In the genomic region with DNA sequence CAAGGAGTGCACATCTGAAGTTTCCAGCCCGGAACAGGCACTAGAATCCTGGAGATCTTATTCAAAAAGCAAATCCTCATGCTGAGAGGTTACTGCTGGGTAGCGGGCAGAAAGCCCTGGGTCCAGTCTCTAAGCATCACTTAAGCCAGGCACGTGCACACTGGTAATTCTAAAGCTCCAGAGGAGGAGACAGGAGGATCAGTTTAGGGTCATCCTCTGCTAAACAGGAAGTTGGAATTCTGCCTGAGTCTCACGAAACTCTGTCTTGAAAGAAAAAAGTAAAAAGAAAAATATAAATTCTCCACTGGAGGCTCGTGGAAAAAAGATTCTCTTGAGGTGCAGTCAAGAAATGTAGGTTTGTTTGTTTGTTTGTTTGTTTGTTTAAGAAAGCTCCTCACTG, we compare ENCODE assay signal across 32 mouse cellular contexts.
"Had no signal": no experiment of that assay in that cellular context is flagged by ENCODE, and none has a peak within 500 bp of the region (broad histone marks: within the 10 kb centered on the region; RNA-seq: fewer than 3 reads in every experiment).

No protein-coding gene starts in this region.

- H3K27ac ChIP-seq: limb, embryonic 10.5 days; limb, embryonic 12.5 days; limb, embryonic 13.5 days; limb, embryonic 15.5 days; liver, embryonic 12.5 days; liver, embryonic 13.5 days; liver, embryonic 14.5 days; liver, embryonic 15.5 days; lung, embryonic 15.5 days; macrophage; midbrain, embryonic 10.5 days; midbrain, embryonic 12.5 days; midbrain, embryonic 13.5 days; midbrain, embryonic 15.5 days; neural tube, embryonic 12.5 days had no signal

- H3K36me3 ChIP-seq: limb, embryonic 10.5 days; limb, embryonic 12.5 days; limb, embryonic 13.5 days; limb, embryonic 15.5 days; liver, embryonic 12.5 days; liver, embryonic 13.5 days; liver, embryonic 15.5 days; lung, embryonic 15.5 days; midbrain, embryonic 10.5 days; midbrain, embryonic 12.5 days; midbrain, embryonic 13.5 days; midbrain, embryonic 15.5 days; neural tube, embryonic 12.5 days had no signal

- H3K27me3 ChIP-seq: limb, embryonic 12.5 days; limb, embryonic 13.5 days; limb, embryonic 15.5 days; liver, embryonic 12.5 days; liver, embryonic 13.5 days; liver, embryonic 15.5 days; lung, embryonic 15.5 days; megakaryocyte, embryonic 14.5 days; midbrain, embryonic 12.5 days; midbrain, embryonic 13.5 days; midbrain, embryonic 15.5 days; neural tube, embryonic 12.5 days had no signal

- H3K4me1 ChIP-seq: limb, embryonic 10.5 days; limb, embryonic 12.5 days; limb, embryonic 13.5 days; limb, embryonic 15.5 days; liver, embryonic 12.5 days; liver, embryonic 13.5 days; liver, embryonic 15.5 days; lung, embryonic 15.5 days; megakaryocyte, embryonic 14.5 days; midbrain, embryonic 10.5 days; midbrain, embryonic 12.5 days; midbrain, embryonic 13.5 days; midbrain, embryonic 15.5 days; neural tube, embryonic 12.5 days had no signal

- ATAC-seq: liver, embryonic 12.5 days; liver, postnatal 0 days; lung, postnatal 0 days; midbrain, embryonic 13.5 days; midbrain, embryonic 15.5 days; midbrain, embryonic 16.5 days had no signal

- H3K4me2 ChIP-seq: limb, embryonic 12.5 days; limb, embryonic 13.5 days; limb, embryonic 15.5 days; liver, embryonic 11.5 days; liver, embryonic 12.5 days; liver, embryonic 13.5 days; liver, embryonic 15.5 days; lung, embryonic 14.5 days; lung, embryonic 15.5 days; midbrain, embryonic 11.5 days; midbrain, embryonic 12.5 days; midbrain, embryonic 13.5 days; midbrain, embryonic 15.5 days; neural tube, embryonic 12.5 days had no signal

- H3K9me3 ChIP-seq: limb, embryonic 10.5 days; limb, embryonic 12.5 days; limb, embryonic 13.5 days; limb, embryonic 15.5 days; liver, embryonic 12.5 days; liver, embryonic 13.5 days; liver, embryonic 15.5 days; lung, embryonic 15.5 days; midbrain, embryonic 10.5 days; midbrain, embryonic 12.5 days; midbrain, embryonic 13.5 days; midbrain, embryonic 15.5 days; neural tube, embryonic 12.5 days had no signal

- DNase-seq: left cerebral cortex, postnatal 4 days; liver; liver, embryonic 13.5 days; liver, postnatal 0 days; lung, adult 18-20 months; lung, adult 2 months; lung, embryonic 14.5 days; lung, postnatal 10 days; lung, postnatal 14 days; lung, postnatal 36 days; lung, postnatal 4 days; midbrain, embryonic 14.5 days had no signal

- H3K4me3 ChIP-seq: limb, embryonic 10.5 days; limb, embryonic 12.5 days; limb, embryonic 13.5 days; limb, embryonic 15.5 days; liver, embryonic 12.5 days; liver, embryonic 13.5 days; liver, embryonic 15.5 days; lung, embryonic 15.5 days; megakaryocyte, embryonic 14.5 days; midbrain, embryonic 10.5 days; midbrain, embryonic 12.5 days; midbrain, embryonic 13.5 days; midbrain, embryonic 15.5 days; myocyte; neural tube, embryonic 12.5 days had no signal

- H3K9ac ChIP-seq: limb, embryonic 12.5 days; limb, embryonic 13.5 days; limb, embryonic 15.5 days; liver, embryonic 12.5 days; liver, embryonic 13.5 days; liver, embryonic 14.5 days; liver, embryonic 15.5 days; liver, postnatal 0 days; lung, embryonic 14.5 days; lung, embryonic 15.5 days; midbrain, embryonic 12.5 days; midbrain, embryonic 13.5 days; midbrain, embryonic 15.5 days; neural tube, embryonic 12.5 days had no signal
